Mouse (Mus musculus) liver, embryonic 13.5 days (tissue): ENCODE results near the gene Dlat. TPM values are rescaled to one million over a fixed set of nuclear protein-coding genes. Genes with fewer than 3 reads are reported as not detected.

Experiments
- ATAC-seq: fragments of 200-750 bp; cut with Nextera tagmentation; 2 replicates; pipeline ENCODE4 v1.8.0; 2017; ENCODE audit warnings: low read depth, mild to moderate bottlenecking, moderate number of reproducible peaks, moderate library complexity
- DNase-seq: peaks from one replicate; pipeline ENCODE4 v3.0.0; 2022
- H3K27ac ChIP-seq: fragments of 300-500 bp; sonication (generic); 2 replicates; pipeline ENCODE4 v1.5.1; 2015; ENCODE audit warnings: moderate library complexity, mild to moderate bottlenecking, inconsistent platforms
- H3K27me3 ChIP-seq: fragments of 300-500 bp; sonication (generic); 2 replicates; pipeline ENCODE4 v1.6.1; 2015; ENCODE audit warnings: mild to moderate bottlenecking, inconsistent platforms
- H3K36me3 ChIP-seq: fragments of 300-500 bp; sonication (generic); 2 replicates; pipeline ENCODE4 v1.6.1; 2015; ENCODE audit warnings: mild to moderate bottlenecking, inconsistent platforms
- H3K4me1 ChIP-seq: fragments of 300-500 bp; sonication (generic); replicated peaks from 2 replicates; pipeline ENCODE4 v1.6.1; 2015; ENCODE audit warnings: inconsistent platforms
- H3K4me2 ChIP-seq: fragments of 300-500 bp; sonication (generic); 2 replicates; pipeline ENCODE4 v1.6.1; 2015; ENCODE audit warnings: inconsistent platforms, mild to moderate bottlenecking, moderate library complexity
- H3K4me3 ChIP-seq: fragments of 300-500 bp; sonication (generic); replicated peaks from 2 replicates; pipeline ENCODE4 v1.5.1; 2015; ENCODE audit warnings: mild to moderate bottlenecking, inconsistent platforms
- H3K9ac ChIP-seq: fragments of 300-500 bp; sonication (generic); 2 replicates; pipeline ENCODE4 v1.6.1; 2015; ENCODE audit warnings: mild to moderate bottlenecking, inconsistent platforms
- H3K9me3 ChIP-seq: fragments of 300-500 bp; sonication (generic); replicated peaks from 2 replicates; pipeline ENCODE4 v1.6.1; 2016; ENCODE audit warnings: inconsistent platforms
- WGBS: fragments of 180-500 bp; shearing (Covaris S2); methylation state at CpG from one replicate; pipeline ENCODE4 v1.1.7; 2015; ENCODE audit not compliant: insufficient replicate concordance; 5-methylcytosine and 5-hydroxymethylcytosine counted together
- polyA plus RNA-seq: library from polyadenylated mRNA; unstranded; fragments of >200 nt; fragmentation: Nextera tagmentation; extraction: Ambion mirVana; gene quantifications from 2 replicates; pipeline ENCODE4 v1.2.1, GENCODE M21; 2015

Dlat gene
- 33.7 and 45.2 TPM in 2 replicates for polyA plus RNA-seq

GRCm38 (mm10) chr9:50659392-50660217, at the start of gene Dlat:
Gene Dlat, minus strand, starts transcription at chr9:50659780.
- peak; percentile 79 for DNase-seq
- H3K27ac ChIP-seq, result peak within 1 kb of the TSS; percentile 76
- peak within 1 kb of the TSS; percentile 94 for H3K9ac ChIP-seq
- H3K36me3 ChIP-seq, result peaks cover 15% of the 10 kb centered on the region
- ATAC-seq, result peak; percentile 89
- peak within 1 kb of the TSS; percentile 88 for H3K4me2 ChIP-seq
- peaks cover 27% of the 10 kb centered on the region for H3K4me1 ChIP-seq
- H3K27me3 ChIP-seq, result no peaks in the 10 kb centered on the region
- H3K9me3 ChIP-seq, result no peaks in the 10 kb centered on the region
- WGBS, result under 1% methylated on average over 63 of the region's 63 CpGs
- peak within 1 kb of the TSS; percentile 94 for H3K4me3 ChIP-seq

GRCm38 (mm10) chr9:50709108-50709507, 49.5 kb upstream of the Dlat start:
- Histone ChIP-seq H3K9ac (no peak overlapping the region), H3K36me3 (no peaks in the 10 kb centered on the region), H3K27me3 (no peaks in the 10 kb centered on the region), H3K27ac (no peak overlapping the region), H3K9me3 (no peaks in the 10 kb centered on the region), H3K4me2 (no peak overlapping the region), H3K4me1 (no peaks in the 10 kb centered on the region), H3K4me3 (no peak overlapping the region)
- 22% methylated on average over 2 of the region's 2 CpGs for WGBS
- no peak for ATAC-seq
- DNase-seq, result no peak

GRCm38 (mm10) chr9:50704907-50705306, 45.3 kb upstream of the Dlat start:
- Histone ChIP-seq H3K9me3 (no peaks in the 10 kb centered on the region), H3K36me3 (no peaks in the 10 kb centered on the region), H3K9ac (no peak overlapping the region), H3K27ac (no peak overlapping the region), H3K27me3 (peaks cover 28% of the 10 kb centered on the region), H3K4me3 (no peak overlapping the region), H3K4me2 (no peak overlapping the region), H3K4me1 (peaks cover 4% of the 10 kb centered on the region)
- WGBS, result 45% methylated on average over 6 of the region's 6 CpGs
- no peak for DNase-seq
- no peak for ATAC-seq

- 41% methylated on average over 11 of the region's 11 CpGs for WGBS
- Histone ChIP-seq H3K9ac (no peak overlapping the region), H3K4me2 (no peak overlapping the region), H3K4me3 (no peak overlapping the region), H3K27me3 (peaks cover 66% of the 10 kb centered on the region), H3K36me3 (no peaks in the 10 kb centered on the region), H3K9me3 (no peaks in the 10 kb centered on the region), H3K4me1 (peaks cover 21% of the 10 kb centered on the region), H3K27ac (no peak overlapping the region)
- ATAC-seq, result 0 out of 2 replicates have a peak, but pooled peaks have one; percentile 33
- DNase-seq, result no peak
These were observed 41.5 kb upstream of the Dlat start for GRCm38 (mm10) chr9:50700921-50701691.

- no peak for DNase-seq
- Histone ChIP-seq H3K27me3 (peaks cover 74% of the 10 kb centered on the region), H3K27ac (no peak overlapping the region)
These were observed 39.1 kb upstream of the Dlat start for GRCm38 (mm10) chr9:50698418-50699409.

GRCm38 (mm10) chr9:50697706-50698041, 38.1 kb upstream of the Dlat start:
- DNase-seq, result peak; percentile 37
- peaks cover 25% of the 10 kb centered on the region for H3K4me1 ChIP-seq
- no peak for ATAC-seq
- WGBS, result 2% methylated on average over 12 of the region's 12 CpGs
- H3K4me2 ChIP-seq, result peak overlapping the region; percentile 40
- H3K9me3 ChIP-seq, result no peaks in the 10 kb centered on the region
- no peaks in the 10 kb centered on the region for H3K36me3 ChIP-seq
- H3K4me3 ChIP-seq, result 0 out of 2 replicates have a peak overlapping the region, but pooled peaks have one; percentile 2
- H3K27ac ChIP-seq, result no peak overlapping the region
- H3K9ac ChIP-seq, result no peak overlapping the region
- H3K27me3 ChIP-seq, result peaks cover 76% of the 10 kb centered on the region

More at GRCm38 (mm10) chr9:50698418-50699409, 39.1 kb upstream of the Dlat start:
- WGBS, result 2% methylated on average over 64 of the region's 70 CpGs
- Histone ChIP-seq H3K9ac (no peak overlapping the region), H3K4me2 (peak overlapping the region; percentile 73), H3K9me3 (no peaks in the 10 kb centered on the region), H3K4me1 (peaks cover 21% of the 10 kb centered on the region), H3K4me3 (peak overlapping the region; percentile 55), H3K36me3 (no peaks in the 10 kb centered on the region)
- ATAC-seq, result no peak

DNA sequence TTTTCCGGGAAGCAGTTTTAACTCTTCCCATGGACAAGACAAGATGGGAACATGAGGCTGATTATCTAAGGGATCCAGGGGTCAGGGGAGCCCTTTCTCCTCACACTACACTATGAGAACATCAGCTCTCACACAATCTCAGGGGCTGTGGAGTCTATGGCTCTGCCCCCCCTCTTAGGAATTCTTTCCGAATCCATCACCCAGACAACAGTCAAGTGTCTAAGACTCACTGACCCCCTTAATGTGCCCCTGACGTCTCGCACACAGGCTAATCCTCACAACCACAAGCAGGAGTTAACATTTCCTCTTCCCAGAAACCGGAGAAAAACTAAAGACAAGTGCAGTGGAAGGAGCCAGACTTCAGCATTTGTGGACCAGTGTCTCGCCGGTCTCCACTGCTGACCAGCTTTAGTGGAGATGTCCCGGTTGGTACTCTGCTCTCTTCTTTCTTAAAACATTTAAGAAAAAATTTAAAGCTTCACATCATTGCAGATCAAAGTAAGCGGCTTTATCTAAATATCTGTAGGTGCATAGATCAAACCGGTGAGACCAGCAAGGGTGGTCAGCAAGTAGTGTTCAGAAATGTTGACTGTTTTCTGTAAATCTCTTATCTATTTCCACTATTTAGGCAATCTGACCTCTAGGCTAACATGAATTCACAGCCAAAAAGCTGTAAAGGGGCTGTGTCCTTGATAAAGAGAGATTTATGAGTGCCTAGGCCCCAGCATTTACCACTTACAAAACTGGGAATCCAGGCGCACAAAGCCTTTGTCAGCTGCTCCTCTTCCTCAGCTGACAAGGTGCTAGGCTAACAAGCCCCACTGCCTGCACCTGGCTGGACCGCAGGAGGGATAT, 37.5 kb upstream of the Dlat start:
- Histone ChIP-seq H3K4me2 (peak overlapping the region; percentile 40), H3K27me3 (peaks cover 73% of the 10 kb centered on the region), H3K4me3 (0 out of 2 replicates have a peak overlapping the region, but pooled peaks have one; percentile 2), H3K9me3 (no peaks in the 10 kb centered on the region), H3K9ac (no peak overlapping the region), H3K4me1 (peaks cover 25% of the 10 kb centered on the region), H3K27ac (no peak overlapping the region), H3K36me3 (no peaks in the 10 kb centered on the region)
- WGBS, result 56% methylated on average over 12 of the region's 12 CpGs
- DNase-seq (no peak), ATAC-seq (no peak)

- no peaks in the 10 kb centered on the region for H3K9me3 ChIP-seq
- no peak overlapping the region for H3K9ac ChIP-seq
- ATAC-seq (no peak), DNase-seq (no peak)
- no peaks in the 10 kb centered on the region for H3K36me3 ChIP-seq
- H3K27ac ChIP-seq, result no peak overlapping the region
- H3K4me2 ChIP-seq, result no peak overlapping the region
- peaks cover 20% of the 10 kb centered on the region for H3K4me1 ChIP-seq
- no peak overlapping the region for H3K4me3 ChIP-seq
- peaks cover 54% of the 10 kb centered on the region for H3K27me3 ChIP-seq
- 62% methylated on average over 6 of the region's 6 CpGs for WGBS
These were observed 35.6 kb upstream of the Dlat start for GRCm38 (mm10) chr9:50695153-50695552.

DNA sequence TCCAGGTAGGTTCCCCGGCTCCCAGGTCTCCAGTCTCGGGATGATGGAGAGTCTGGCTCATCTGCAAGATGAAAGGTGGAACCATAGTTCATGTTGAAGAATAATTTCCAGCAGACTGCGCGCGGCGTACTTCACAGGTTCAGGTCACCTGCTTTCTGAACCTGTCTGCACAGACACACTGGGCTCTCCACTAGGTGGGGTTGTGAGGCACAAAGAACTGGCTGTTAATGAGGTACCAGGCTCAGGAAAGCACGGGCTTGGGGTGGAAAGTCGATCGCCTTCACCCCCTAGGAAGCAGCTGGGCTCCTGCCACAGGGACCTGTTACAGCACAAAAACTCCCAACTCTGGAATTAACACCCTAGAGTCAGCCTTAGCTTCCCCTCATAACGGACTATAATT, 34.1 kb upstream of the Dlat start:
- Histone ChIP-seq H3K4me2 (peak overlapping the region; percentile 51), H3K9me3 (no peaks in the 10 kb centered on the region), H3K4me1 (peaks cover 16% of the 10 kb centered on the region), H3K27me3 (peaks cover 42% of the 10 kb centered on the region), H3K36me3 (no peaks in the 10 kb centered on the region), H3K27ac (peak overlapping the region; percentile 35), H3K4me3 (peak overlapping the region; percentile 34; the same call in 1 of the 2 replicates), H3K9ac (no peak overlapping the region)
- WGBS, result 10% methylated on average over 10 of the region's 10 CpGs
- DNase-seq (no peak), ATAC-seq (peak; percentile 53)
